Mouse (Mus musculus): ENCODE data around the gene Lrrc8c. TPM values are rescaled to one million over a fixed set of nuclear protein-coding genes. Genes with fewer than 3 reads are reported as not detected.

The Lrrc8c gene
- 100 to 1,000 TPM; 104 to 142 TPM for total RNA-seq (2023)

DNA sequence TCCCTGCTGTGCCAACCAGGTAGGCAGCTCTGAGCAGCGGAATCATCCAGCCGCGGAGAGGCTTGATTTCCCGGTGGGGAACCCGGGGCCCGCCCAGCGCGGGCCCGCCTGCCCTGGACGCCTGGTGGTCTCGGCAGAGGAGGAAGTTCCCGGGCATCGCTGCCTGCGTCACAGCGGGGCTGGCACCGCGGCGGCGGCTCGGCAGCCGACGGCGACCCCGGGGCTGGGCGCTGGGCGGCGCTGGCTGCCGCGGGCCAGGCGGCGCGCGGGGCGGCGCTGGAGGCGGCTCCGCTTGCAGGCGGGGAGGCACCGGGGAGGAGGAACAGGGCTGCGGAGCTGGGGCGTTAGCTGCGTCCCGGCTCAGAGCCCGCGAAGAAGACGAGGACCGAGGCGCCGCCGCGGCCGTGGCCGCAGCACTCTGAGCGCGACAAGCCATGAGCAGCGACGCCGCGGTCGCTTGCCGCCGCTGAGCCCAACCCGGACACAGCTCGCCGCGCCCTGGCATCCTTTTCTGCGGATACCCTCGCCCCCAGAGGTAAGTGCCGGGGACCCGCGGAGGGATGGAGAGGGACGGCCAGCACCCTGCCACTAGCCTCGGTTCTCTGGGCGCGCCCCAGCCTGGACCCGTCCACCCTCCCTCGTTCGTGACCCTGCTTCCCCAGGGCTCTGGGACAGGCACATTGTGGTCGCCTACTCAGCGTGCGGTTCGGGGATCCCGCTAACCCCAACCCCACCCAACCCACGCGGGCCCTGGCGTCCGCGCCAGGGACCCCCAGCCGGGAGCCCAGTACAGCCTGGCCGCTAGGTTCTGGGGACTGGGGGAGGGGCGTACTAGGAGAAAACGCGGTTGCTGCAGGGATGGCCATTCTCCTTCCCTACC, at the start of gene Lrrc8c:
Gene Lrrc8c (plus strand): TSS at position 293 of the 880 bp plus-strand sequence.

Other genes starting within 250 kb of the Lrrc8c start
- not detected for gene Gm43302, start 225.7 kb upstream of the Lrrc8c start, total RNA-seq (2023)
- gene Gbp6, start 225.7 kb upstream of the Lrrc8c start, total RNA-seq (2023), result 10 to 100 TPM; 57.5 to 76.8 TPM
- 10 to 100 TPM; 10.6 to 10.8 TPM for gene Lrrc8b, start 103.6 kb upstream of the Lrrc8c start, total RNA-seq (2023)
- 10 to 100 TPM; 32.0 to 37.6 TPM for gene Lrrc8d, start 180.6 kb downstream of the Lrrc8c start, total RNA-seq (2023)